Mouse (Mus musculus): ENCODE data around the gene Dlat. TPM values are rescaled to one million over a fixed set of nuclear protein-coding genes. Genes with fewer than 3 reads are reported as not detected.

Dlat gene
- polyA plus RNA-seq, 1 experiment from 2014 or later, result 54.9 TPM

DNA sequence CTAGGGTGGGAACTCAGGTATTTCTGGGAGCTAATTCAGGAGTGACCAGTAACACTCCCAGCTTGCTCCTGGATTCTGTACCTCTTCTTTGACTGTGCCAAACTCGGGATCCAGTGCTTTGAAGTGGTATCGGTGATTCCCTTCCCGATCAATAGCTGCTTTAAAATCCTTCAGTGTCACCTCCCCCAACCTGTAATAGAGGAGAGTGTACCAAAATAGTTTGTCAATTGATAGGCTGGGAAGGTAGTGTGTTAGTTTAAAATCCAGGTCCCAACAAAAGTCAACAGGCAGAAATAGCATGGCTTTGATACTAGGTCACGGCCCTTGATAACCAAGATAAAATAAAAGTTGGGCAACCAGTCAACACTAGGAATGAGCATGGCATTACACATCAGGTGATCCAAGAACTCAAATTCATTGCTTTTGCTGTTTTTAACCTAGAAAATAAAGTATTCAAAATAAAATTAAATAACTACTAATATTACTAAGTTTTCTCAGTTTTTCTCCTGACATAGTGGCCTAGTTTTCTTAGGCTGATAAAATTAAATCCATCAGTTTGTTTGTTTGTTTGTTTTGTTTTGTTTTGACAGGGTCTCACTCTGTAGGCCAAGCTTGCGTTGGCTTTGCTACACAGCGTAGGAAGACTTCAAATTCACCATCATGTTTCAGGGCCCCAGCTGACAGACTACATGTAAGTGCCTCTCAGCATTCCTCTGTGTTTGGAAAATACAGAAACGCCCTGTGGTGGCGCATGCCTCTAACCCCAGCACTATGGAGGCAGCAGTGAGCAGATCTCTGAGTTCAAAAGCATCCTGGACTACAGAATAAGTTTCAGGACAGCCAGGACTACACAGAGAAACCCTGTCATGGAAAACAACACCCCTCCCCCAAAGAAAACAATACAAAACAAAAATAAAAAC lies 8.3 kb upstream of the Dlat start:
- Histone ChIP-seq H3K27me3 (ENCODE audit: control insufficient read depth, insufficient read depth, low read length) (no peaks in the 10 kb centered on the region), H3K27ac (ENCODE audit: low read depth, low read length) (no peak overlapping the region), H3K36me3 (ENCODE audit: control insufficient read depth, insufficient read depth, low read length) (no peaks in the 10 kb centered on the region), H3K4me2 (replicated peaks; ENCODE audit: low read depth, low read length) (no peak overlapping the region), H3K9ac (ENCODE audit: low read depth, low read length) (no peak overlapping the region), H3K9me3 (ENCODE audit: control insufficient read depth, low read length) (no peaks in the 10 kb centered on the region), H3K4me1 (replicated peaks; ENCODE audit: control insufficient read depth, insufficient read depth, low read length) (no peaks in the 10 kb centered on the region), H3K4me3 (ENCODE audit: low read depth, low read length) (no peak overlapping the region)
- DNase-seq (ENCODE audit: low spot score) (no peak), ATAC-seq (ENCODE audit: low FRiP score) (no peak)
- WGBS, result 82% methylated on average over 8 of the region's 8 CpGs

DNA sequence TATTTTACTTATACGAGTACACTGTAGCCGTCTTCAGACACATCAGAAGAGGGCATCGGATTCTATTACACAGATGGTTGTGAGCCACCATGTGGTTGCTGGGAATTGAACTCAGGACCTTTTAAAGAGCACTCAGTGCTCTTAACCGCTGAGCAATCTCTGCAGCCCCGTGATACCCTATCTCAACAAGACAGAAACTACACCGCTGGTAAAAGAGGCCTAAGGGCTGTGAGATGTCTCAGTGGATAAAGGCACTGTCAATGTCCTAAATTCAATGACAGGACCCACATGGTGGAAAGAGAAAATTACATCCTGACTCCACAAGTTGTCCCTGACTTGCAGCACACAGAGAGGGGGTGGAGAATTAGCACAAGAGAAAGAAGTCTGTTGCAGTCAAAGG lies 6.9 kb upstream of the Dlat start:
- ATAC-seq (ENCODE audit: low FRiP score) (no peak), DNase-seq (ENCODE audit: low spot score) (no peak)
- Histone ChIP-seq H3K27ac (ENCODE audit: low read depth, low read length) (no peak overlapping the region), H3K4me3 (ENCODE audit: low read depth, low read length) (no peak overlapping the region), H3K4me1 (replicated peaks; ENCODE audit: control insufficient read depth, insufficient read depth, low read length) (no peaks in the 10 kb centered on the region), H3K4me2 (replicated peaks; ENCODE audit: low read depth, low read length) (no peak overlapping the region), H3K9ac (ENCODE audit: low read depth, low read length) (no peak overlapping the region), H3K27me3 (ENCODE audit: control insufficient read depth, insufficient read depth, low read length) (no peaks in the 10 kb centered on the region), H3K36me3 (ENCODE audit: control insufficient read depth, insufficient read depth, low read length) (no peaks in the 10 kb centered on the region), H3K9me3 (ENCODE audit: control insufficient read depth, low read length) (no peaks in the 10 kb centered on the region)
- WGBS, result 81% methylated on average over 6 of the region's 6 CpGs

GRCm38 (mm10) chr9:50664826-50665225 lies 5.2 kb upstream of the Dlat start:
- Histone ChIP-seq H3K36me3 (ENCODE audit: control insufficient read depth, insufficient read depth, low read length) (no peaks in the 10 kb centered on the region), H3K9me3 (ENCODE audit: control insufficient read depth, low read length) (no peaks in the 10 kb centered on the region)

GRCm38 (mm10) chr9:50660431-50660830 lies 851 bp upstream of the Dlat start:
- ATAC-seq (ENCODE audit: low FRiP score) (no peak), DNase-seq (ENCODE audit: low spot score) (peak; percentile 23)
- Histone ChIP-seq H3K4me2 (replicated peaks; ENCODE audit: low read depth, low read length) (peak overlapping the region; percentile 45), H3K27me3 (ENCODE audit: control insufficient read depth, insufficient read depth, low read length) (no peaks in the 10 kb centered on the region), H3K9ac (ENCODE audit: low read depth, low read length) (no peak overlapping the region), H3K36me3 (ENCODE audit: control insufficient read depth, insufficient read depth, low read length) (no peaks in the 10 kb centered on the region), H3K27ac (ENCODE audit: low read depth, low read length) (no peak overlapping the region), H3K4me1 (replicated peaks; ENCODE audit: control insufficient read depth, insufficient read depth, low read length) (no peaks in the 10 kb centered on the region), H3K4me3 (ENCODE audit: low read depth, low read length) (peak overlapping the region; percentile 71), H3K9me3 (ENCODE audit: control insufficient read depth, low read length) (no peaks in the 10 kb centered on the region)
- 22% methylated on average over 12 of the region's 12 CpGs for WGBS

More at GRCm38 (mm10) chr9:50664826-50665225, 5.2 kb upstream of the Dlat start:
- no peak overlapping the region for H3K27ac ChIP-seq (ENCODE audit: low read depth, low read length)
- H3K27me3 ChIP-seq (ENCODE audit: control insufficient read depth, insufficient read depth, low read length), result no peaks in the 10 kb centered on the region
- H3K4me3 ChIP-seq (ENCODE audit: low read depth, low read length), result no peak overlapping the region
- 85% methylated on average over 5 of the region's 5 CpGs for WGBS
- H3K4me1 ChIP-seq (replicated peaks; ENCODE audit: control insufficient read depth, insufficient read depth, low read length), result no peaks in the 10 kb centered on the region
- H3K9ac ChIP-seq (ENCODE audit: low read depth, low read length), result no peak overlapping the region
- DNase-seq (ENCODE audit: low spot score) (no peak), ATAC-seq (ENCODE audit: low FRiP score) (no peak)
- no peak overlapping the region for H3K4me2 ChIP-seq (replicated peaks; ENCODE audit: low read depth, low read length)

GRCm38 (mm10) chr9:50658941-50659388 lies 615 bp downstream of the Dlat start:
- H3K27me3 ChIP-seq (ENCODE audit: control insufficient read depth, insufficient read depth, low read length), result no peaks in the 10 kb centered on the region
- peak overlapping the region; percentile 71 for H3K4me3 ChIP-seq (ENCODE audit: low read depth, low read length)
- no peak for DNase-seq (ENCODE audit: low spot score)
- no peaks in the 10 kb centered on the region for H3K36me3 ChIP-seq (ENCODE audit: control insufficient read depth, insufficient read depth, low read length)
- H3K4me1 ChIP-seq (replicated peaks; ENCODE audit: control insufficient read depth, insufficient read depth, low read length), result no peaks in the 10 kb centered on the region
- WGBS, result under 1% methylated on average over 28 of the region's 28 CpGs
- peak overlapping the region; percentile 81; the same call in 1 of the 2 replicates for H3K27ac ChIP-seq (ENCODE audit: low read depth, low read length)
- peak; percentile 84 for ATAC-seq (ENCODE audit: low FRiP score)
- no peaks in the 10 kb centered on the region for H3K9me3 ChIP-seq (ENCODE audit: control insufficient read depth, low read length)
- peak overlapping the region; percentile 82 for H3K9ac ChIP-seq (ENCODE audit: low read depth, low read length)
- peak overlapping the region; percentile 45 for H3K4me2 ChIP-seq (replicated peaks; ENCODE audit: low read depth, low read length)

DNA sequence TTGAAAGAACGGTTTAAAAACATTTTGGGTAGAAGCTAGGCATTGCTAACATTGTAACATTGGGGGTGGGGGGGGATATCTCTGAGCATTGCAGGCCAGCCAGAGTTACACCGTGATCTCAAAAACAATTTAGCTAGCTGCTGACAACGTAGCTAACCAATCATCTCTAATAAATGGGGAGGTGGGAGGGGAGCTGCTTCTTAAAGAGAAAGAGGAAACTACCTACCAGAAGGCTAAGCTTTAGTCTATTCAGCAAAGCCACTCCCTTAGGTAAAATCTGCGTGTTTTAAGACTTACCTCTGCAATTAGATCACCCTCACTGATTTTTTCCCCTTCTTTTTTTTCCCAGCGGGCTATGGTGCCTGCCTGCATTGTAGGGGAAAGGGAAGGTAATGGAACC lies 1.2 kb downstream of the Dlat start:
- ATAC-seq (ENCODE audit: low FRiP score) (no peak), DNase-seq (ENCODE audit: low spot score) (no peak)
- WGBS, result 39% methylated on average over 5 of the region's 5 CpGs

DNA sequence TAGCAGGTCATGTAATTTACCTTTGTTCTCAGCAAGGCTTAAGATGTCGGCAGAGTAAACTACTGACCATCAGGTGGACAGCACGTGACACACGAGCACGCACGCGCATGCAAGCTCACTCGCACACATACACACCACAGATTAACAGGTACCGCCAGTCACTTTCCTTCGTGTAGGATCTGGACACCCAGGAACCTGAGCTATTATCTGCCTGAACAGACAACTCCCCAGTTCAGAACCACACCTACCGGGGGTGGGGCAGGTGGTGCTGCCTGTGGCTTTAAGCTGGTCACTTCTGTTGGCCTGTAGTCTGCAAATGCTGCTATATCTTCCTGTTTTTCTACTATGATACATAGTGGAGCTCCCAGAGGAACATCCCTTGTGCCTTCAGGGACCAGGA lies 9.1 kb downstream of the Dlat start:
- DNase-seq (ENCODE audit: low spot score), result no peak
- no peak for ATAC-seq (ENCODE audit: low FRiP score)
- Histone ChIP-seq H3K4me1 (replicated peaks; ENCODE audit: control insufficient read depth, insufficient read depth, low read length) (no peaks in the 10 kb centered on the region), H3K4me2 (replicated peaks; ENCODE audit: low read depth, low read length) (no peak overlapping the region), H3K36me3 (ENCODE audit: control insufficient read depth, insufficient read depth, low read length) (0 out of 2 replicates have a peak, but pooled peaks cover 4% of the 10 kb centered on the region), H3K27ac (ENCODE audit: low read depth, low read length) (no peak overlapping the region), H3K9me3 (ENCODE audit: control insufficient read depth, low read length) (no peaks in the 10 kb centered on the region), H3K4me3 (ENCODE audit: low read depth, low read length) (no peak overlapping the region), H3K9ac (ENCODE audit: low read depth, low read length) (no peak overlapping the region), H3K27me3 (ENCODE audit: control insufficient read depth, insufficient read depth, low read length) (no peaks in the 10 kb centered on the region)
- WGBS, result 92% methylated on average over 10 of the region's 10 CpGs

More for the DNA sequence above, 1.2 kb downstream of the Dlat start:
- no peak overlapping the region for H3K27ac ChIP-seq (ENCODE audit: low read depth, low read length)
- peak overlapping the region; percentile 45 for H3K4me2 ChIP-seq (replicated peaks; ENCODE audit: low read depth, low read length)
- no peaks in the 10 kb centered on the region for H3K27me3 ChIP-seq (ENCODE audit: control insufficient read depth, insufficient read depth, low read length)
- H3K4me3 ChIP-seq (ENCODE audit: low read depth, low read length), result peak overlapping the region; percentile 71
- H3K9me3 ChIP-seq (ENCODE audit: control insufficient read depth, low read length), result no peaks in the 10 kb centered on the region
- no peaks in the 10 kb centered on the region for H3K36me3 ChIP-seq (ENCODE audit: control insufficient read depth, insufficient read depth, low read length)
- no peaks in the 10 kb centered on the region for H3K4me1 ChIP-seq (replicated peaks; ENCODE audit: control insufficient read depth, insufficient read depth, low read length)
- H3K9ac ChIP-seq (ENCODE audit: low read depth, low read length), result peak overlapping the region; percentile 82

- H3K4me3 ChIP-seq (ENCODE audit: low read depth, low read length), result no peak overlapping the region
- H3K36me3 ChIP-seq (ENCODE audit: control insufficient read depth, insufficient read depth, low read length), result peaks cover 15% of the 10 kb centered on the region; the same call in 1 of the 2 replicates
- 75% methylated on average over 10 of the region's 10 CpGs for WGBS
- no peak overlapping the region for H3K9ac ChIP-seq (ENCODE audit: low read depth, low read length)
- H3K27ac ChIP-seq (ENCODE audit: low read depth, low read length), result no peak overlapping the region
- H3K4me1 ChIP-seq (replicated peaks; ENCODE audit: control insufficient read depth, insufficient read depth, low read length), result no peaks in the 10 kb centered on the region
- H3K4me2 ChIP-seq (replicated peaks; ENCODE audit: low read depth, low read length), result no peak overlapping the region
- no peaks in the 10 kb centered on the region for H3K27me3 ChIP-seq (ENCODE audit: control insufficient read depth, insufficient read depth, low read length)
- no peaks in the 10 kb centered on the region for H3K9me3 ChIP-seq (ENCODE audit: control insufficient read depth, low read length)
- ATAC-seq (ENCODE audit: low FRiP score) (no peak), DNase-seq (ENCODE audit: low spot score) (no peak)
These were observed 12.7 kb downstream of the Dlat start for GRCm38 (mm10) chr9:50646826-50647370.
